Mouse (Mus musculus) spleen, adult 12 weeks (tissue): ENCODE results near the gene Slc22a20.

Experiments used
- DNase-seq: peaks from one replicate; pipeline ENCODE4 v3.0.0; 2022; ENCODE audit warnings: low spot score

The Slc22a20 gene

GRCm38 (mm10) chr19:5989585-5989984 is 3.6 kb upstream of the Slc22a20 start:
- no peak for DNase-seq

GRCm38 (mm10) chr19:5988815-5989452 is 3.0 kb upstream of the Slc22a20 start:
- DNase-seq, result peak; percentile 23

GRCm38 (mm10) chr19:5988027-5988814 is 2.3 kb upstream of the Slc22a20 start:
- DNase-seq, result no peak

GRCm38 (mm10) chr19:5980477-5980876 is 5.5 kb downstream of the Slc22a20 start:
- DNase-seq, result no peak

GRCm38 (mm10) chr19:5977717-5978116 is 8.2 kb downstream of the Slc22a20 start:
- DNase-seq, result no peak

- DNase-seq, result no peak
Observed at GRCm38 (mm10) chr19:5975676-5976075, 10.3 kb downstream of the Slc22a20 start.

GRCm38 (mm10) chr19:5975112-5975511 is 10.8 kb downstream of the Slc22a20 start:
- no peak for DNase-seq

- peak; percentile 17 for DNase-seq
Observed at GRCm38 (mm10) chr19:5967664-5968063, 18.3 kb downstream of the Slc22a20 start.

GRCm38 (mm10) chr19:5966786-5967185 is 19.2 kb downstream of the Slc22a20 start:
- peak; percentile 52 for DNase-seq

GRCm38 (mm10) chr19:5965910-5966309 is 20.0 kb downstream of the Slc22a20 start:
- no peak for DNase-seq

- peak; percentile 77 for DNase-seq
Observed at GRCm38 (mm10) chr19:5965280-5965679, 20.7 kb downstream of the Slc22a20 start.

GRCm38 (mm10) chr19:5964804-5965203 is 21.1 kb downstream of the Slc22a20 start:
- no peak for DNase-seq

- DNase-seq, result peak; percentile 83
Observed at GRCm38 (mm10) chr19:5963883-5964562, 21.9 kb downstream of the Slc22a20 start, which contains the start of gene Pola2. Gene Pola2, minus strand, starts transcription at chr19:5964202.

- no peak for DNase-seq
Observed at GRCm38 (mm10) chr19:5962651-5963050, 23.3 kb downstream of the Slc22a20 start.

- DNase-seq, result no peak
Observed at GRCm38 (mm10) chr19:5957371-5957770, 28.6 kb downstream of the Slc22a20 start.

- DNase-seq, result peak; percentile 67
Observed at GRCm38 (mm10) chr19:5956685-5957084, 29.3 kb downstream of the Slc22a20 start.

- DNase-seq, result no peak
Observed at GRCm38 (mm10) chr19:5955704-5956670, 30.0 kb downstream of the Slc22a20 start.

GRCm38 (mm10) chr19:5954936-5955335 is 31.0 kb downstream of the Slc22a20 start:
- DNase-seq, result no peak

GRCm38 (mm10) chr19:5954031-5954710 is 31.8 kb downstream of the Slc22a20 start:
- DNase-seq, result no peak

- no peak for DNase-seq
Observed at GRCm38 (mm10) chr19:5953201-5953770, 32.7 kb downstream of the Slc22a20 start.
